Mouse (Mus musculus): ENCODE measurements around the gene Lnx2. TPM values are rescaled to one million over a fixed set of nuclear protein-coding genes. Genes with fewer than 3 reads are reported as not detected.

Gene Lnx2
- total RNA-seq, 2 experiments from 2014 or later: 6.5 to 8.9 TPM

GRCm38 (mm10) chr5:147020579-147020978, 55.8 kb downstream of the Lnx2 start:
- no peak for DNase-seq (ENCODE audit: low spot score in 2 of 2)

- DNase-seq (ENCODE audit: low spot score in 2 of 2): no peak
Measured at GRCm38 (mm10) chr5:147018761-147019160, 57.6 kb downstream of the Lnx2 start.

- no peak for DNase-seq (ENCODE audit: low spot score in 2 of 2)
Measured at GRCm38 (mm10) chr5:147017526-147017925, 58.9 kb downstream of the Lnx2 start.

- no peak for DNase-seq (ENCODE audit: low spot score in 2 of 2)
Measured at GRCm38 (mm10) chr5:147016622-147017021, 59.8 kb downstream of the Lnx2 start.

- no peak for DNase-seq (ENCODE audit: low spot score in 2 of 2)
Measured at GRCm38 (mm10) chr5:147015191-147015590, 61.2 kb downstream of the Lnx2 start.

- no peak for DNase-seq (ENCODE audit: low spot score in 2 of 2)
Measured at GRCm38 (mm10) chr5:147013845-147014244, 62.5 kb downstream of the Lnx2 start.

GRCm38 (mm10) chr5:147011333-147011732, 65.1 kb downstream of the Lnx2 start:
- DNase-seq (ENCODE audit: low spot score in 2 of 2): no peak

GRCm38 (mm10) chr5:147003303-147003702, 73.1 kb downstream of the Lnx2 start:
- no peak for DNase-seq (ENCODE audit: low spot score in 2 of 2)

- no peak for DNase-seq (ENCODE audit: low spot score in 2 of 2)
Measured at GRCm38 (mm10) chr5:147001312-147001711, 75.1 kb downstream of the Lnx2 start.

GRCm38 (mm10) chr5:146998802-146999201, 77.6 kb downstream of the Lnx2 start:
- DNase-seq (ENCODE audit: low spot score in 2 of 2): no peak

GRCm38 (mm10) chr5:146996812-146997211, 79.6 kb downstream of the Lnx2 start:
- DNase-seq (ENCODE audit: low spot score in 2 of 2): no peak

GRCm38 (mm10) chr5:146994973-146995372, 81.4 kb downstream of the Lnx2 start:
- no peak for DNase-seq (ENCODE audit: low spot score in 2 of 2)

GRCm38 (mm10) chr5:146993509-146993908, 82.9 kb downstream of the Lnx2 start:
- DNase-seq (ENCODE audit: low spot score in 2 of 2): peak; percentile 40 to 57

- DNase-seq (ENCODE audit: low spot score in 2 of 2): no peak
Measured at GRCm38 (mm10) chr5:146989051-146989450, 87.3 kb downstream of the Lnx2 start.

- DNase-seq (ENCODE audit: low spot score in 2 of 2): no peak
Measured at GRCm38 (mm10) chr5:146987588-146987987, 88.8 kb downstream of the Lnx2 start.

GRCm38 (mm10) chr5:146985725-146986433, 90.5 kb downstream of the Lnx2 start:
- no peak for DNase-seq (ENCODE audit: low spot score in 2 of 2)

- peak; percentile 50 to 69 for DNase-seq (ENCODE audit: low spot score in 2 of 2)
Measured at GRCm38 (mm10) chr5:146983216-146983615, 93.2 kb downstream of the Lnx2 start.

- DNase-seq (ENCODE audit: low spot score in 2 of 2): no peak
Measured at GRCm38 (mm10) chr5:146981376-146981775, 95.0 kb downstream of the Lnx2 start.

- DNase-seq (ENCODE audit: low spot score in 2 of 2): no peak
Measured at GRCm38 (mm10) chr5:146974781-146975123, 101.6 kb downstream of the Lnx2 start.

GRCm38 (mm10) chr5:146973858-146974780, 102.3 kb downstream of the Lnx2 start:
- no peak for DNase-seq (ENCODE audit: low spot score in 2 of 2)

- DNase-seq (ENCODE audit: low spot score in 2 of 2): no peak
Measured at GRCm38 (mm10) chr5:146973353-146973752, 103.0 kb downstream of the Lnx2 start.

GRCm38 (mm10) chr5:146971776-146972561, 104.4 kb downstream of the Lnx2 start:
- no peak for DNase-seq (ENCODE audit: low spot score in 2 of 2)
